Mouse (Mus musculus): Measurements from ENCODE around the gene Gar1. TPM values are rescaled to one million over a fixed set of nuclear protein-coding genes. Genes with fewer than 3 reads are reported as not detected.

The Gar1 gene
- 10 to 100 TPM; 35.9 to 44.2 TPM for total RNA-seq (2021)

DNA sequence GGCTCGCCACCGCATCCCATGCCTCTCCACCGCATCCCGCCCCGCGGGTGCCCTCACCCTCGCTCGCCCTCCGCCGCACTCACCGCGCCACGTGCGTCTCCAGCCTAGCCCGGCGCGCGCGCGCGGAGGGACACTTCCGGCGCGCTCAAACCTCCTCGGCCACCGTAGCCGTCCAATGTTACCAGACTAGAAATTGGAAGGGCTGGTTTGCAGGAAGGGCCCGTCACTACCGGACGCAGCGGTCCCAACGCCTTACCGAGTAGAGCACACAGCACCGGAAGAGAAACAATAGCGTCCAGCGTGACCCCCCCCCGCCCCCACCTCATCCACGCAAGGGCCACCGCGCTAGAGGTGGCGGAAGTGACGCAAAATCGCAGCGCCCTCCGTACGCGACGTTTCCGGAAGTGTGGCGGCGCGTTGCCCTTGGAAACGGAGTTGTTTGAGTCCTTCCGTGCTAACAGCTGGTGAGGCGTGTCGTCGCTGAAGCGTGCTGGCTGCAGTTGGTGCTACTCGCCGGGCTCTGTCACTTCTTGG lies at the start of gene Gar1:
Gar1 (minus strand) TSS at position 362 of the 534 bp plus-strand sequence.
- intact Hi-C loops (cut with DNase I): loop anchor here (1.0 to 5.0 kb wide), 3 partner anchors 47 to 230 kb away; partner anchors contain the start of genes Pla2g12a and Sec24b
- DNase-seq (ENCODE audit: low spot score in 2 of 2): peak; percentile 96 to 98

DNA sequence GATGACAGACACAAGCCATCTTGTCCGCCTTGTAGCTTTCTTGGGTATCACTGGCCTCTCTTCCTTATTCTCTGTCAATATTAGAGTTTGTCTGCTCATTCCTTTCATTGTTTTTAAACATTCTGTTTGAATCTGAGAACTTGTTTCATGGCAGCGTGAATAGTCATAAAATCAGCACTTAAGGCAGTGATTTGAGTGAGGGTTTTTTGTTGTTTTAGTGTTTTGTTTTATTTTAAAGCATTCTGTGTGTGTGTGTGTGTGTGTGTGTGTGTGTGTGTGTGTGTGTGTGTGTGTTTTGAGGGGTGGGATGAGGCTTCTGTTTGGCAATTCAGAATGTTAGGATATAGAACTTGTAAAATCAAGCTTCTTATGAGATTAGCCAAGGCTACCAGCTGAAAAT lies 48.7 kb upstream of the Gar1 start:
- intact Hi-C loops (cut with DNase I): no loop called here
- no peak for DNase-seq (ENCODE audit: low spot score in 2 of 2)

DNA sequence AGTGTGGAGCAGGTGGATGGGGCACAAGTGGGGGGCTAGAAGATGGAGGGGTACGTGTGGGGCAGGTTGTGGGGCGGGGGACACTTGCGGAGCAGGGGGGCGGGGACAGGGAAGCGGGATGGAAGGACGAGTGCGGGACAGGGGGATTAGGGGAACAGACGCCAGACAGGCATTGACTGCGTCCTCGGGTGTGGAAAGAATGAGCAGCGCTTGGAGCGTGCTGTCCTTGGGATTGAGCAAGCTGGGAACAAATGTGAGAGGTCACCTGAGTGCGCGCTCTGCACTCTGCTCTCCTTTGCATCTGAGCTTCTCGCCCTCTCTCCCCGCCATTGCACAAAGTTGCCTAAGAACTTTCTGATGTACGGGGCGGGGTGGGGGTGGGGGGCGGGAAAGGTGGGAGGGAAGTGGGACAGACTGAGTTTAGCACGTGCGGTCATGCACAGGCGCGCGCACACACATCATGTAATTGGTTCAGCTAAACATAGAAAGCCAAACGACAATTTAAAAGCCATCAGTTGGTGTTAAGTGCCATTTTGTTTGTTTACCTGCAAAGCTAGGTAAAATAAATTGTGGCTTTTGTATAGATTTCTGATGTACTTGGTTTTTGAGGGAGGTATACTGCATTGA lies 48.0 kb upstream of the Gar1 start:
- DNase-seq (ENCODE audit: low spot score in 2 of 2): no peak
- intact Hi-C loops (cut with DNase I): no loop called here

DNA sequence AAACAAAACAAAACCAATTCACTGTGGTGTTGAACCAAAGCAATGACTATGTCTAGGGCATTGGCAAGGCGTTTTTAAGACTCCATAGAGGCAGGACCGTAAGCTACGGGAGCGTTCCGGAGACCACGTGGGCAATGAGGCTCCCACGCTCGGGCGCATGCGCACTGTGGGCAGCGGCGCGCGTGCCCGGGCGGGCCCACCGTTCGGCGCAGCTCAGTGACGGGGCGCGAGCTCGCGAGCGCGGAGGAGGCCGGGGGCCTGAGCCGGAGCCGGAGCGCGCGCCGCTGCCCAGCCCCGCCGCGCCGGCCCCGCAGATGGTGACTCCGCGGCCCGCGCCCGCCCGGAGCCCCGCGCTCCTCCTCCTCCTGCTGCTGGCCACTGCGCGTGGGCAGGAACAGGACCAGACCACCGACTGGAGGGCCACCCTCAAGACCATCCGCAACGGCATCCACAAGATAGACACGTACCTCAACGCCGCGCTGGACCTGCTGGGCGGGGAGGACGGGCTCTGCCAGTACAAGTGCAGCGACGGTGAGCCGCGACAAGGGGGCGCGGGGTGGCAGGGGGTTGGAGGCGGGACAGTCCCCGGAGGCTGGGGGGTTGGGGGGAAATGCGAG lies 47.3 kb upstream of the Gar1 start, which contains the start of gene Pla2g12a:
Pla2g12a (plus strand) TSS at position 202 of the 617 bp plus-strand sequence.
- intact Hi-C loops (cut with DNase I): loop anchor here (1.0 kb wide), 1 partner anchor 47 kb away; the partner anchor contains the start of gene Gar1

DNA sequence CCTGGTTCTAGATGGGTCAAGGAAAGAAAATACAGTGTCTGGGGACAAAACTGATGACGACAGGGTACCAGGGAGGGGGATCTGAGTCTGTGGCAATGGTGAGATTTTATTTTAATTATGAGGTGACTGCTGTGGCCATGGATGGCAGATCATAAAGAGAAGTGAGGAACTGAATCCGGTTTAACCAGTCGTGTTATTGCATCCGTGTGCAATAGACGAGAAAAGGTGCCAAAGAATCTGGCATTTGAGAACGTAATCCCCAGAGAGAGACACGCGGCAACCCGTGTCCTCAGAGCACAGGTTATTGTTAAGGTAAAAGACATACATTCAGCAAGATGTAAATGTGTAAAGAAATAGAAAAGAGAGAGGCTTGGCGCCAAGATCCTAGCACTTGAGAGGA lies 46.1 kb upstream of the Gar1 start:
- DNase-seq (ENCODE audit: low spot score in 2 of 2): no peak
- intact Hi-C loops (cut with DNase I): no loop called here

More for the DNA sequence above, 47.3 kb upstream of the Gar1 start, which contains the start of gene Pla2g12a:
- peak; percentile 94 to 95 for DNase-seq (ENCODE audit: low spot score in 2 of 2)

DNA sequence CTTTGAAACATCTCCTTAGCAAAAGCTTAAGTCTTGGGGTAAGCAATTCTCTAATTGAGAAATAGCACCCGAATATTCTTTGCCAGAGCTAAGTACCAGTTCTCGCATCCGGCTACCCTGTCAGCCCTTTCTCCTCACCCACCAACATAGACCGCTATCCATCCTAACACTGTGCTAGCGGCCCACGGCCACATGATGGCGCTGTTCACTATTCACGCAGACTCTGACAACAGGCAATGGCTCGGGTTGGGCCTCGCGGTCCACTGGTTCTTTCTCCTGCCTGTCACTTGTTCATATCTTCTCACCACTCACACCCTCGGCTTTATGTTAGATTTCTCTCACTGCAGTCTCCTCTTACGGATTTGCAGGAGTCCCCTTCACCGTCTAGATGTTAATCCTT lies 32.5 kb upstream of the Gar1 start:
- intact Hi-C loops (cut with DNase I): no loop called here
- DNase-seq (ENCODE audit: low spot score in 2 of 2): peak in 1 of 2 experiments; percentile 16

DNA sequence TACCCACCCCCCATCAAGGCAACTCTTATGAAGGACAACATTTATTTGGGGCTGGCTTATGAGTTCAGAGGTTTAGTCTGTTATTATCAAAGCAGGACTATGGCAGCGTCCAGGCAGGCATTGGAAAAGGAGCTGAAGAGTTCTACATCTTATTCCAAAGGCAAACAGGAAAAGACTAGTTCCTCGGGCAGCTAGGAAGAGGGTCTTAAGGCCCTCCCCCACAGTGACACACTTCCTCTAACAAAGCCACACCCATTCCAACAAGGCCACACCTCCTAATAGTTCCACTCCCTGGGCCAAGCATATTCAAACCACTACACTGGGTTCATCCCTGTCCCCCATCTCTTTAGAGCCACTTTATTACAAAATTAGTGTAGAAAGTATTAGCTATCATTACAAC lies 31.4 kb upstream of the Gar1 start:
- intact Hi-C loops (cut with DNase I): no loop called here
- DNase-seq (ENCODE audit: low spot score in 2 of 2): no peak

DNA sequence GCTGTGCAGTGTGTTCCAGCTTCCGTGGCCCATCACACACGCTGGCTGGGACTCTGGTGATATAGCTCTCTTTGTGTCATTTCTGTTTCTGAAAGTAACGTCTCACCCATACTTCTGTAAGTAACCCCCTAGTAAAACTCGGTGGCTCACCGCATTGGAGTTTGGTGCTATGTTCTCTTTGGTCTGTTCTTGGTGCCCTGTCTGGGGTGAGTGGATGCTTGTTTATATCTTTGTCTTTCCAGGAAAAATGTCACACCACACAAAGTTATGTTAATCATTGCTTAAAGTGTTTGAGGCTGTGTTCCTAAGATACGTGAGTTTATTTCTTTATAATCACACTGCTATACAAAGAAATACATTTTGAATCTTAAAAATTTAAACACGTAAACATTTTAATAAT lies 15.7 kb upstream of the Gar1 start:
- intact Hi-C loops (cut with DNase I): no loop called here
- DNase-seq (ENCODE audit: low spot score in 2 of 2): no peak

DNA sequence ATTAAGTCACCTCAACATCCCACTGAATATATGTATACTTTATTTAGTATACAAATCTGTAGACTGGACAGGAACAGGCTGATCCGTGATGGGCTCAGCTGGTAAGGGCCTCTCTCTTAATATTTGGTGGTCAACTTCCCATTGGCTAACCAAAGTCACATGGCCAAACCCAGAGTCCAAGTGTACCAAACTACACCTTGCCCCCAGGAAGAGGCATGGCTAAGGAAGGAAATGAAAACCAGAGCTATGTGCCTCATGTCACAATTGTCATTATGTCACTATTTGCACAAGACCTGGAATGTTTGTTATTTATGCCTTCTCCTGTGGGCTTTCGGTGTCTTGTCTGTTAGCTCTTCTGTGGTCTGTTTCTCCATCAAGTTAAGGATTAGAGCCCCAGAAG lies 14.7 kb upstream of the Gar1 start:
- intact Hi-C loops (cut with DNase I): no loop called here
- no peak for DNase-seq (ENCODE audit: low spot score in 2 of 2)

DNA sequence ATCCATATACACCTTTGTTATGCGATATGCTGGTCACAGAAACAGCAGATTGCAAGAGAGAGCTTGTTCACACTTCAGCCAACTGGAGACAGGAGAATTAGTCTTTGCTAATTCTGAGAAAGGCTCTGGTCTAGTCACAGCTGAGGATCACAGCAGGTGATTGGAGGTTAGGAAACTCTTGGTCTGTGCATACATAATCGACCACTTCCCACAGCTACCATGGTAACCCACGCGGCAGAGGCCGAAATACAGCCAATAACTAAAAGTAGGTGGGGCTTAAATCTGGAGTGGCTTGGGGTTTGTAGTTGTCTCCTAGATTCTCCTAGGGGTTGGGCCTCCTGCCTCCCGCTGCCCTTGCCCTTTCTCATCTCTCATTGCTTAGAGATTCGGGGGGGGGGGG lies 6.8 kb upstream of the Gar1 start:
- intact Hi-C loops (cut with DNase I): no loop called here
- no peak for DNase-seq (ENCODE audit: low spot score in 2 of 2)

DNA sequence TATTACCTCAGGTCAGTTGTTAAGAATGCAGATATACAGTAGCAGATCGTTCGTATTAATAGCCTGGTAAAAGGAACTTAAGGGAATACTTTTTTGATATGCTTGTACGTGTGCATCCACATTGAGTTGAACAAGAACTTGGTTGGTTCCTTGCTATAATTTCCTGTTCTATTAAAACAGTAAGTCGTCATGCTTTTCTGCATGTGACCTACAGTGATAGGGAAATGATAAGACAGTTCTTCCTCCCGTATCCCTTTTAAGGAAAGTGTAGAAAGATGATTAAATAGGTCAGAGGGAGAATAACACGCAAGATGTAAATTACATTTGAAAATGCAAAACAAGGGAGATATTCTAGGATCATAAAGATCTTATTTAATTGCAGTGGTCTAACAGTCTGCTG lies 5.8 kb upstream of the Gar1 start:
- DNase-seq (ENCODE audit: low spot score in 2 of 2): no peak
- intact Hi-C loops (cut with DNase I): no loop called here

DNA sequence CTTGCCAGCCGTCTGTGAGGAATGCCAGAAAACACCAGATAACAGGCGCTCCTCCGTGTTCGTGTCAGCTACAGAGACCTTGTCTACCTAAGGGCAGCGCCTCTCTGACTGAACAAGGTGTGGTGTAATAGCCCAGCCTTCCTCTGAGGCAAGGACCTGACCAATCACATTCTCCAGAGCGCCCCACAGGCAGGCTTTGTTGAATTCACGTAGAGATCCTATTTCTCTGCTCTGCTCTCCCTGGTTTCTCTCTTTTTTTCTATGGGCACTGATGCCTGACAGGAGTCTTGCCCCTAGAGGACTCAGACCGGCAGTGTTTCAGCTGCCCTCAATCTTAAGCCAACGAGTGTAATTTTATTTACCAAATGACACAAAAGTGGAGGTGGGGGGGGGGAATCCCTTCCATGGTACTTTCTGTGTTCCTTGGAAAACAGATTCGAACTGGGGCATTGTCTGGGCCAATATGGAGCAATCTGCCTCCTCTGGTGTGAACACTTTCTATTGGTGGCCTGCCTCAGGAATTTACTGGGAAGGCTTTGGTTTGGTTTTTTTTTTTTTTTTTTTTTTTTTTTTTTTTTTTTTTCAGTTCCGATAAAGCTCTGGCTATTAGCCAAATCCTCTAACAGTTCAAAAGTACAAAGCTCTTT lies 5.0 kb upstream of the Gar1 start:
- intact Hi-C loops (cut with DNase I): no loop called here
- DNase-seq (ENCODE audit: low spot score in 2 of 2): no peak

DNA sequence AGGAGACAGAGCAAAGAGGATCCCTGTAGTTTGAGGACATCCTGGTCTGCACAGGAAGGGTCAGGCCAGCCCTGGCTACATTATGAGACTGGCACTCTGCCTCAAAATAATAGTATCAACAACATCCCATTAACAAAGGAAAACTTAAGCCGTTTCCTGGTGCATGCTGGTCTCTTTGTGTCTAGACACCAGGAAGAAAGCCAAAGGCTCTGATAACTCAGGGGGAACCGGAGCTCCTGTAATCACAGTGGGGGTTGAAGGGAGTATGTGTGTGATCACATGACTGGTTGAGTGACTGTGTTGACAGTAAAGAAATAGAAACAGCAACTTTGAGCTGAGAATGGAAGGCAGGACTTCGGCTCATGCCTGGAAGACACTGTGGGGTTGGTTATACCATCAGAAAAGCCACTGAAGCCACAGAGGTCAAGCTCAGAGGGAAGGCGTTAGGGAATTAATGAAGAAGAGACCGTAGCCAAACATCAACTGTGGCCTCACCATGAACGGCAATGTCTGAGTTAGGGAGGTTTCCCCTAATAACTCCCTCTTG lies 4.3 kb upstream of the Gar1 start, which contains the start of gene Cfi:
Cfi (plus strand) TSS at position 497 of the 547 bp plus-strand sequence.
- DNase-seq (ENCODE audit: low spot score in 2 of 2): no peak
- intact Hi-C loops (cut with DNase I): no loop called here

DNA sequence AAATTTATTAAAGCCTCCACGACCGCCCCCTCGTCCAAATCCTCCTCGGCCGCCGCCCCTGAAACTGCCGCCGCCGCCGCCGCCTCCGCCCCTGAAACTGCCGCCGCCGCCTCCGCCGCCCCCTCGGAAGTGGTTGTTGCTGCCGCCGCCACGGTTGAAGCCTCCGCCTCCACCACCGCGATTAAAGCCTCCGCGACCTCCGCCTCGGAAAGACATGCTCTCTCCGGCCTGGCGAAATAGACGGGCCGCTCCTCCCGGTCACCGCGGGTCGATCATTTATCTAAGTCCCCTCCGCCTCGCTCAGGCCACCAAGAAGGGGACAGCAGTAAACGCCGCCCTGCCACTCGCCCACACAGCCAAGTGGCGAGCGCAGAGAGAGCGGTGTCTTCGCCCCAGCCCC lies 570 bp downstream of the Gar1 start:
- intact Hi-C loops (cut with DNase I): loop anchor here (1.0 to 5.0 kb wide), 3 partner anchors 48 to 230 kb away; partner anchors contain the start of genes Pla2g12a and Sec24b
- DNase-seq (ENCODE audit: low spot score in 2 of 2): no peak

DNA sequence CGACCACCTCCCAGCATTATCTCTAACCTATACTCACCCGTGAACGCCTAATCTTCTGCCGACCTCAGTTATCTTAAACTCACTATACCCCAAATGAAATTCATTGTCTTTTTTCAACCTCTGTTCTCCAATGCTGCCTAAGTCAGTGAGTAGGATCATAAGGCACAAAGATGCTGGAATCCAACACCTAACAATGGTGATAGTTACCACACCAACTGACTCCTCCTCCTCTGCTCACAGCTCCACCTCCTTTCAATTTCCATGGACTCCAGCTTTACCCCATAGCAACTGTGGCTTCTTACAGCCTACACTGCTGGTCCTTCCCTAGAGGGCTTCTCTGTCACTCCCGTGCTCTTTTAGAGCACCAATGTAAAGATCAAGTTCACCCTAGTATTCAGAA lies 3.5 kb downstream of the Gar1 start:
- DNase-seq (ENCODE audit: low spot score in 2 of 2): no peak
- intact Hi-C loops (cut with DNase I): no loop called here

DNA sequence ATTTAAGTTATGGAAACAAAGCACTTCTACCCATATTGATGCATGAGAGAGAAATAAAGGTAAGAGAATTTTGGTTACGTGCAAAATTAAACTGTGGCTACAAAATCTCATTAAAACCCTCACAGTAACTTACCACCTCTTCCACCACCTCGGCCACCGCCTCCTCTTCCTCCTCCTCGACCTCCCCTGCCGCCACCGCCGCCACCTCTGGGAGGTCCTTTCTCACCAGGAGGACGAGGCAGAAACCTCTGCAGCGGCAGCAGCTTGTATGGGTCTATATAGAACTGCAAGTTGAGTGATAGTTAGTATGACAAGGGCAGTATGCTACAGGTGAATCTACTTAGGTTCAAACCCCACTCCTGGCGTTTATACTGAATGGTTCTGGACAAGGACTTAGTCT lies 4.5 kb downstream of the Gar1 start:
- intact Hi-C loops (cut with DNase I): no loop called here
- DNase-seq (ENCODE audit: low spot score in 2 of 2): no peak

DNA sequence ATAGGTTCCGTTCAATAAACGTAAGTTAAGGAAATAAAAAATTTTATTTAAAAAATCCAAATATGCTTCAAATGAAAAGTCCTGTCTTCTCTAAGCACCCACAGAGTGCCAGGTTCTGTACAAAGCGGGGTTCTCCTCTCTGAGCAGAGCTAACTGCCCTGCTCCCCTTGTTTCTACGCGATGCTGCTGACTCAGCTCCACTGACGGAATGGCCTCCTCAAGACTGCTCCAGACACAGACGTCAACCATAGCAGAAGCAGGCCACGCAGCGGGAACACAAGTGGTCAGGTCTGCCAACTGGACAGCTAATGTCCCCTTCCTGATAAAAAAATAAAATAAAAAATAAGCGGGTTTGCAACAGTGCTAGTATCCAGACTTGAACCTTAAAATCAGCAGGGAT lies 6.3 kb downstream of the Gar1 start:
- intact Hi-C loops (cut with DNase I): no loop called here

DNA sequence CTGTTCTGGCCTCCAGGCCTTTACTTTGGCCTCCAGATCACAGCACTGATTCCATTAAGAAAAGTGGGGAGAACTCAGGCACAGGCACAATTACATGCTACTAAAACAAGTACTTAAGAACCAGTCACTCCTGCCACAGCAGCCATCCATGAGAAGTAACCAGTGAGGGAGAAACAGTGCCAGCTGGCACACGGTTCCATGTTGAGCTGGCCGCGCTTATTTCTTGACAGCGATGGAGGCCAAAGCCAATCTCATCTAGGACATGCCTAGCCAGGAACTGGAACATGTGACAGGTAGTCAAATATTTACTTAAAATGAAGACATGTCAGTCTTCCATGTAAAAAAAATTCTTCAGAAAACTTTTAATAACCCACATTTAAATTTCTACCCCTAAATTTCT lies 7.0 kb downstream of the Gar1 start:
- intact Hi-C loops (cut with DNase I): no loop called here
- no peak for DNase-seq (ENCODE audit: low spot score in 2 of 2)

More for the DNA sequence above, 6.3 kb downstream of the Gar1 start:
- no peak for DNase-seq (ENCODE audit: low spot score in 2 of 2)

DNA sequence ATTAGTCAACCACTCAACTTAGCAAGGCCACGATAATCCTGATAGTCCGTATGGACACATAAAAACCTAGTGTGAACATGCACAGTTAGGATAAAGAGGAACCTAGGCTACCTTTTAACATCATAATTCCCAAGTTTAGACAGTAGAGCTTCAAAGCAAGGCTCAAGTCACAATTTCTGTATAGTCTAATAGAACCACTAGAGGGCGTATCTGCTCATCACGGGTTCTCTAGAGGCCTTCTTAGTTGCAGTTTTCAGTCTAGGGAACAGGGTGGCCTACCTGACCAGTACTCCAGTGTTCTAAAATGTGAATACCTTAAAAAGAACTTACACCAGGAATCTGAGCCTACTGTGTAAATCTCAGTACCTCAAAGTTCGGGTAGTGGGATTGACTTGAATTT lies 7.9 kb downstream of the Gar1 start:
- intact Hi-C loops (cut with DNase I): loop anchor here (1.0 kb wide), 1 partner anchor 257 kb away; no protein-coding TSS in a partner anchor
- DNase-seq (ENCODE audit: low spot score in 2 of 2): peak; percentile 23 to 37

DNA sequence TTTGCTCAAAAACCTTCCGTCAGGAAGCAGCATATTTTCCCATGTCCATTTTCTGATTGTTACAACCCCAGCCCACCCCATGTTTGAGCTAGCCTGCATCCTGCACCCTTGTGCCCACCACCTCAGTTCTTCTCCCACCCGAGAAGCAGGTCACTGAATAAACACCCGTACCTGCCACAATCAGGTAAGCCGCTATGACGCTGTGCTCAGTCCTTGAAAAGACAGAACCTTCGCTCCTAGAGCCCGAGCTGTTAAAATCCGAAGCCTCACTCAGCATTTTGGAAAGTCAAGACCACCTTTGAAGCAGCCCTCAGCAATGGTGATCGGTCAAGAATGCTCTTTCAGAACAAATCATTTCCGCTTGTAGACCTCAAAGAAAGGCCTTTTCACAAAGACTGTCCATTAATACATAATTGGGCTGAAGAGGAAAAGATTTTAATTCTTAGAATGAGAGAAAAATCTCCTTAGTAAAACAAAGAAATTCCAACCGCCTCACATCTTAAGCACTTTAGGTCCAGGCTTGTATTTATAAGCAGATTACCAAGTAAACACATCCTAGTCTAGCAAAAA lies 8.9 kb downstream of the Gar1 start, which contains the start of gene Rrh:
Rrh (minus strand) TSS at position 382 of the 570 bp plus-strand sequence.
- DNase-seq (ENCODE audit: low spot score in 2 of 2): no peak
- intact Hi-C loops (cut with DNase I): no loop called here

Measured in left cerebral cortex, postnatal 25 days (tissue).